Mouse (Mus musculus): ENCODE results near the gene Atp8a1. TPM values are rescaled to one million over a fixed set of nuclear protein-coding genes. Genes with fewer than 3 reads are reported as not detected.

The Atp8a1 gene
- polyA plus RNA-seq, 1 experiment from 2014 or later: 9.1 TPM

GRCm38 (mm10) chr5:67650021-67650420 is 197.2 kb downstream of the Atp8a1 start:
- H3K36me3 ChIP-seq (ENCODE audit: control insufficient read depth, insufficient read depth): peaks cover 39% of the 10 kb centered on the region
- no peak overlapping the region for H3K4me3 ChIP-seq (ENCODE audit: low read depth, low read length)
- H3K4me2 ChIP-seq (replicated peaks; ENCODE audit: low read depth): no peak overlapping the region
- H3K9me3 ChIP-seq (ENCODE audit: control insufficient read depth): no peaks in the 10 kb centered on the region
- 93% methylated on average over 5 of the region's 5 CpGs for WGBS
- H3K4me1 ChIP-seq (replicated peaks; ENCODE audit: control insufficient read depth, insufficient read depth, low read length): no peaks in the 10 kb centered on the region
- H3K27ac ChIP-seq (ENCODE audit: low read depth, low read length): no peak overlapping the region
- no peak for ATAC-seq
- TF ChIP-seq CTCF (IDR thresholded peaks at IDR 0.05; ENCODE audit: low read depth): no peak
- H3K27me3 ChIP-seq (replicated peaks; ENCODE audit: control insufficient read depth, insufficient read depth, low read length): no peaks in the 10 kb centered on the region
- H3K9ac ChIP-seq (ENCODE audit: low read depth, low read length): no peak overlapping the region

- WGBS: 72% methylated on average over 4 of the region's 4 CpGs
Measured at GRCm38 (mm10) chr5:67649156-67649555, 198.1 kb downstream of the Atp8a1 start.

GRCm38 (mm10) chr5:67647568-67647967 is 199.7 kb downstream of the Atp8a1 start:
- H3K36me3 ChIP-seq (ENCODE audit: control insufficient read depth, insufficient read depth): peaks cover 41% of the 10 kb centered on the region
- ATAC-seq: no peak
- no peak overlapping the region for H3K4me3 ChIP-seq (ENCODE audit: low read depth, low read length)
- H3K4me1 ChIP-seq (replicated peaks; ENCODE audit: control insufficient read depth, insufficient read depth, low read length): no peaks in the 10 kb centered on the region
- no peak overlapping the region for H3K27ac ChIP-seq (ENCODE audit: low read depth, low read length)
- H3K9me3 ChIP-seq (ENCODE audit: control insufficient read depth): no peaks in the 10 kb centered on the region
- WGBS: 85% methylated on average over 21 of the region's 21 CpGs
- H3K27me3 ChIP-seq (replicated peaks; ENCODE audit: control insufficient read depth, insufficient read depth, low read length): no peaks in the 10 kb centered on the region
- no peak overlapping the region for H3K4me2 ChIP-seq (replicated peaks; ENCODE audit: low read depth)
- TF ChIP-seq CTCF (IDR thresholded peaks at IDR 0.05; ENCODE audit: low read depth): peak; percentile 55
- H3K9ac ChIP-seq (ENCODE audit: low read depth, low read length): no peak overlapping the region

More at GRCm38 (mm10) chr5:67649156-67649555, 198.1 kb downstream of the Atp8a1 start:
- no peak overlapping the region for H3K4me3 ChIP-seq (ENCODE audit: low read depth, low read length)
- H3K27me3 ChIP-seq (replicated peaks; ENCODE audit: control insufficient read depth, insufficient read depth, low read length): no peaks in the 10 kb centered on the region
- H3K4me1 ChIP-seq (replicated peaks; ENCODE audit: control insufficient read depth, insufficient read depth, low read length): no peaks in the 10 kb centered on the region
- no peaks in the 10 kb centered on the region for H3K9me3 ChIP-seq (ENCODE audit: control insufficient read depth)
- H3K9ac ChIP-seq (ENCODE audit: low read depth, low read length): no peak overlapping the region
- no peak overlapping the region for H3K4me2 ChIP-seq (replicated peaks; ENCODE audit: low read depth)
- ATAC-seq: no peak
- no peak for TF ChIP-seq CTCF (IDR thresholded peaks at IDR 0.05; ENCODE audit: low read depth)
- peaks cover 41% of the 10 kb centered on the region for H3K36me3 ChIP-seq (ENCODE audit: control insufficient read depth, insufficient read depth)
- H3K27ac ChIP-seq (ENCODE audit: low read depth, low read length): no peak overlapping the region

- ATAC-seq: no peak
- 89% methylated on average over 20 of the region's 20 CpGs for WGBS
- Histone ChIP-seq H3K4me1 (replicated peaks; ENCODE audit: control insufficient read depth, insufficient read depth, low read length) (no peaks in the 10 kb centered on the region), H3K4me2 (replicated peaks; ENCODE audit: low read depth) (no peak overlapping the region), H3K9ac (ENCODE audit: low read depth, low read length) (no peak overlapping the region), H3K36me3 (ENCODE audit: control insufficient read depth, insufficient read depth) (peaks cover 39% of the 10 kb centered on the region), H3K4me3 (ENCODE audit: low read depth, low read length) (no peak overlapping the region), H3K27me3 (replicated peaks; ENCODE audit: control insufficient read depth, insufficient read depth, low read length) (no peaks in the 10 kb centered on the region), H3K27ac (ENCODE audit: low read depth, low read length) (no peak overlapping the region), H3K9me3 (ENCODE audit: control insufficient read depth) (no peaks in the 10 kb centered on the region)
- no peak for TF ChIP-seq CTCF (IDR thresholded peaks at IDR 0.05; ENCODE audit: low read depth)
Measured at GRCm38 (mm10) chr5:67646756-67647529, 200.3 kb downstream of the Atp8a1 start.

- no peak for TF ChIP-seq CTCF (IDR thresholded peaks at IDR 0.05; ENCODE audit: low read depth)
- Histone ChIP-seq H3K27me3 (replicated peaks; ENCODE audit: control insufficient read depth, insufficient read depth, low read length) (no peaks in the 10 kb centered on the region), H3K36me3 (ENCODE audit: control insufficient read depth, insufficient read depth) (peaks cover 32% of the 10 kb centered on the region), H3K4me3 (ENCODE audit: low read depth, low read length) (no peak overlapping the region), H3K9me3 (ENCODE audit: control insufficient read depth) (no peaks in the 10 kb centered on the region), H3K9ac (ENCODE audit: low read depth, low read length) (no peak overlapping the region), H3K4me1 (replicated peaks; ENCODE audit: control insufficient read depth, insufficient read depth, low read length) (no peaks in the 10 kb centered on the region), H3K27ac (ENCODE audit: low read depth, low read length) (no peak overlapping the region), H3K4me2 (replicated peaks; ENCODE audit: low read depth) (no peak overlapping the region)
- WGBS: 86% methylated on average over 5 of the region's 5 CpGs
- no peak for ATAC-seq
Measured at GRCm38 (mm10) chr5:67643537-67644255, 203.5 kb downstream of the Atp8a1 start.

GRCm38 (mm10) chr5:67641406-67642120 is 205.7 kb downstream of the Atp8a1 start:
- no peaks in the 10 kb centered on the region for H3K9me3 ChIP-seq (ENCODE audit: control insufficient read depth)
- H3K27ac ChIP-seq (ENCODE audit: low read depth, low read length): no peak overlapping the region
- 69% methylated on average over 8 of the region's 8 CpGs for WGBS
- no peaks in the 10 kb centered on the region for H3K27me3 ChIP-seq (replicated peaks; ENCODE audit: control insufficient read depth, insufficient read depth, low read length)
- H3K4me3 ChIP-seq (ENCODE audit: low read depth, low read length): no peak overlapping the region
- H3K4me2 ChIP-seq (replicated peaks; ENCODE audit: low read depth): no peak overlapping the region
- H3K36me3 ChIP-seq (ENCODE audit: control insufficient read depth, insufficient read depth): peaks cover 18% of the 10 kb centered on the region; the same call in 1 of the 2 replicates
- ATAC-seq: no peak
- TF ChIP-seq CTCF (IDR thresholded peaks at IDR 0.05; ENCODE audit: low read depth): no peak
- no peak overlapping the region for H3K9ac ChIP-seq (ENCODE audit: low read depth, low read length)
- no peaks in the 10 kb centered on the region for H3K4me1 ChIP-seq (replicated peaks; ENCODE audit: control insufficient read depth, insufficient read depth, low read length)
